Mouse (Mus musculus) embryonic stem cell, embryonic (primary cell): ENCODE measurements at regions not wholly inside any gene's neighbourhood (a gene's known extent, or its start where the extent isn't known, plus 50 kb on each side); places are given as distances from the start of the nearest gene placed in this dataset.

ENCODE experiments used
- CTCF ChIA-PET, 4 experiments: fragments of 300-600 bp in 2 of 4; fragments of 350-600 bp in 2 of 4; sonication (Branson Sonifier 250); formaldehyde crosslinking; loops; one replicate each; lab custom pipeline; 2022; ENCODE audit warnings: inconsistent platforms in 2 of 4; lab: Charles Lee
- POLR2A ChIA-PET, 4 experiments: fragments of 300-600 bp in 2 of 4; fragments of 350-600 bp in 2 of 4; sonication (Branson Sonifier 250); formaldehyde crosslinking; loops; one replicate each; lab custom pipeline; 2022; ENCODE audit warnings: antibody characterized with exemption in 4 of 4, inconsistent platforms in 1 of 4; lab: Charles Lee

DNA sequence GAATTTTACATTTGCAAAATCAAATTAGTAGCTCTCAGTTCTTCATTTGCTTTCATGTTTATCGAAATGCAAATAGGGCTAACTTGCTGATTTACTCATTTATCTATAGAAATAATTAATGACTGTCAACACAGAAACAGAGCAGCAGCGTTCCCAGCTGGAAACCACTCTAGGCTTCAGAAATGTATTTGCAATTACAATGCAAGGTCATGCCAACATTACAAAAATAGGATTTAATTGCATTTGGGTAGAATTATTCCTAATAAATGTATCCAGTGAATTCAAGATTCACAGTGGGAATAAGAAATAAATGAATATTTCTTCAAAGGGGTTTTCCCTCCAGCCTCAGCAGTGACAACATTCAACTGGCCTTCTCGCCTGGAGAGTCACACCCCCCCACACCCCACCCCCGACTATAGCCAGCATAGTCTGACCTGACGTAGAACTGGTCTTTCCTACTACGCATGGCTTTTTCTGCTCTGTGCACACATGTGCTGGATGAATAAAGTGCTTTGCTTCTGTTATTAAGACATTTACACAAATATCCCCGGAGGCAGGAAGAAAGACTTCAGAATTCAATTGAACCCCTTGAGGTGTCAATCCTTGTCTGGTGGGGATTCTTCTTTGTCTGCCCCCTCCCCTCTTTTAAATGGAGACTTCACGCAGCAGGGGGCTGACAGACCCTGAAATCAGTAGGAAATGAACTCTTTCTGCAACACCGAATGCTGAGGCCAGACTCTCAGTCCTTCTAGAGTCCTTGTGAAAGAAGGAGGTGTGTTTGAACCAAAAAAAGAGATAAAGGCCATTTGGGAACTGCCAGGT, 1222.6 kb downstream of the A830018L16Rik start:
- CTCF ChIA-PET: no interaction called here
- POLR2A ChIA-PET: no interaction called here

DNA sequence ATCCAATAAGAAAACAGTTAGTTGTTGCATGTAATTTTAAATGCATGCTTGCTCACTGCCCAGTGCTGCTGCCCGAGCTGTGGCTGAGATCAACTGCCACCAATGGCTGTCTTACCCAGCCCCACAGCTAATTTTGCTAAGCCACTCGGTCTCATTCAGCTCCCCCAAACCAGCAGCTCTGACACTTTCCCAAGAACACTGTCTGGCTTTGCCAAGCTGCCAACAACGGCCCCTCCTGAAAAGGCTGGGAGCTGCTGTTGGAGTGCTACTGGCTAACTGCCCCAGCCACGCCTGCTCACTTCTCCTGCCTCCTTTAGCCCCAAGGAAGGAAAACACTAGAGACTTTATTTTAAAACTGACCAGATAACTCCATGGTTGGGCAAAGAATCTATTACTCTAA, 1227.1 kb downstream of the A830018L16Rik start:
- POLR2A ChIA-PET: interaction anchor here in 1 of 4 experiments (1.4 kb wide), 1 partner anchor 8 kb away, joined by 3 read pairs; no protein-coding TSS in a partner anchor
- CTCF ChIA-PET: no interaction called here
